Mouse (Mus musculus) spleen, postnatal 36 days (tissue): ENCODE measurements around the gene Hexim2.

Source experiments
- DNase-seq, 2 experiments: peaks; one replicate each; pipeline ENCODE4 v3.0.0; 2022; ENCODE audit warnings: low spot score in 2 of 2, mixed read lengths in 1 of 2

Hexim2 gene

GRCm38 (mm10) chr11:103131701-103132575, at the start of gene Hexim2:
Gene Hexim2, plus strand, starts transcription at chr11:103132429.
- DNase-seq = peak; percentile 44 to 50

DNA sequence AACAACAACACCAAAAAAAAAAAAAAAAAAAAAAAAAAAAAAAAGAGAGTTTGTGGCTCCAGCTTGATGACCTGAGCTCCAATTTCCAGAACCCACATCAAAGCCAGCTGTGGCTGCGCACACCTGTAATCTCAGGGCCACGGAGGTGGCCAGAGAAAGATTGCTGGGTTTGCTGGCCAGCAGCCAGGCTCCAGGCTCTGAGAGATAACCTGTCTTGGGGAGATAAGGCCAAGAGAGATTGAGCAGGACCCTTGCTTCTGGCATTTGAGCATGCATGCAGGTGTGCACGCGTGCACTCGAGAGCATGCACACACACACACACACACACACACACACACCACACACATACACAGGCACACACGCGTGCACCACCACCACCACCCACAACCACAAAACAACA, 38.9 kb upstream of the Hexim2 start:
- no peak for DNase-seq

- peak; percentile 55 to 62 for DNase-seq
Measured at GRCm38 (mm10) chr11:103093862-103094833, 38.1 kb upstream of the Hexim2 start.

- no peak for DNase-seq
Measured at GRCm38 (mm10) chr11:103095107-103095670, 37.0 kb upstream of the Hexim2 start.

- DNase-seq = no peak
Measured at GRCm38 (mm10) chr11:103095801-103096200, 36.4 kb upstream of the Hexim2 start.

DNA sequence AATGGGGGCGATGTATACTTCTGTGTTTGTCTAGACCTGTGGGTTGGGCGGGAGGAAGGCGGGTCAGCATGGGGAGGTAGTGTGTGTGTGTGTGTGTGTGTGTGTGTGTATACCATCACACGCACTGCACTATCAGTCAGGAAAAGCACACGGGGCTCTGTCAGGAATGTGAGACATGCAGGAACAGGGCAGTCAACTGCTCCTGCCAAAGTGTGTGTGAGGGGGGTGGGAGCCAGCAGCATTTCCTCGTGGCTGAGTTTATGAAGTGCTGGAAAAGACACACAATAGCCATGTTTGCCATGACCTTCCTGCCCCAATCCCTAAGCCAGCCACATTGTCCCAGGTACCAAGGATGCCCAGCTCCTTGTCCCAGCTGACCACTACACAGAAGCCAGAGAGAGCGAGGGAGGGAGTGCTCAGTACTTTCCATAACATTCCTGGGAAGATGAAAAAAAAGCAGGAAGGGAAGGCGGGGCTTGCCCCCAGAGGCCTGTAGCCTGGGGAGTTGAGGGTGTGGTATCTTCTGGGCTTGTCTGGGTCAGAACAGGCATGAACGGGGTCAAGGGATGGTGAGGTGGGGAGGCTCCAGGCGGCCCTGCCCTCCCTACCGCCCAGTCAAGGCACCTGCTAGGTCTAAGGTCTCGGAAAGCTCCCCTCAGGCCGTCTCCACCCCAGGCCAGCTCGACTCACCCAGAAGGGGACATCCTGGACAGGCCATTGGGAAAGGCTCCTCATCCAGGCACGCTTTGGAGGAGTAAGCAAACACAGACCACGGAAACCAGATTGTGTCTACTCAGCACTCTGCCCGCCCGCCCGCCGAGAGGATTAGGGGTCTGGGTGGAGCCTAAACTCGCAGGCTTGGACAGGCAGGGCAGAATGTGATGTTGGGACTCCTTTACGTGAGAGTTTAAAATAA, 35.0 kb upstream of the Hexim2 start:
- DNase-seq = no peak

- DNase-seq = no peak
Measured at GRCm38 (mm10) chr11:103098531-103099190, 33.6 kb upstream of the Hexim2 start.

- no peak for DNase-seq
Measured at GRCm38 (mm10) chr11:103099352-103099940, 32.8 kb upstream of the Hexim2 start.

DNA sequence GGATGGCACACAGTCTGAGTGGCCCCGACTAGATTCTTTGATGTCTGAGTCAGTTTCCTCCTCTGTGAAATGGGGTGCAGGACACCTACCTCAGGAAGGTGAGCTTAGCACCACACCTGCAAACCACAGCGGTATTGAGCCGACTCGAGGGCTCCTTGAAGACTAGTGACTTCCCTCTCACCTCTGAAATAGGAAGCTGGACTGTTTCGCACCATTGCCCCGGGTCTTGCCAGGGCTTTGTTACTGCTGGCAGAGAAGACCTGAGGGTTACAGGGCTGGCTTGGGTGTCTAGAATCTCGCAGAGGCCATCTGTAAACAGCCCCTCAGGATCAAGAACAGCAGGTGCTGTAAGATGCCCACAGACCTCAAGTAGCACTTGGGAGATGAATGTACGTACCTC, 31.9 kb upstream of the Hexim2 start:
- no peak for DNase-seq

DNA sequence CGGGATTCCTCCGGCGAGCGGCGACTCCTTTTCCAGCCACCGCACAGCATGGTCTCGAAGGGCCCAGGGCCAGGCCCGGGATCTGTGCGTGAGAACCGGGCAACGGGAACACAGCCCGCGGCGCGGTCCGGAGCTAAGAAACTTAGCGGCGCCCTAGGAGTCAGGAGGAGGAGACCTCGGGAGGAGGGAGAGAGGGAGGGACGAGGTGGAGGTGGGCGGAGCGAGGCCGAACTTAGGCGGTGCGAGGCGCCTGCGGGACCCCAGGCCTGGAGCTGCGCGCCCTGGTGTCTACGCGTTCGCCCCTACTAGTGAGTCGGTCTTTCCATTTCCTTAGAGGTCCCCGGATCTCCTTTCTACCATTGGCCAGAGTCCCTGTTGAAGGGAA, 30.8 kb upstream of the Hexim2 start, which contains the start of the genes Plcd3 and Acbd4:
Plcd3 (minus strand) TSS at position 178 of the 385 bp plus-strand sequence.
Acbd4 (plus strand) TSS at position 202 of the 385 bp plus-strand sequence.
- peak; percentile 62 to 64 for DNase-seq

DNA sequence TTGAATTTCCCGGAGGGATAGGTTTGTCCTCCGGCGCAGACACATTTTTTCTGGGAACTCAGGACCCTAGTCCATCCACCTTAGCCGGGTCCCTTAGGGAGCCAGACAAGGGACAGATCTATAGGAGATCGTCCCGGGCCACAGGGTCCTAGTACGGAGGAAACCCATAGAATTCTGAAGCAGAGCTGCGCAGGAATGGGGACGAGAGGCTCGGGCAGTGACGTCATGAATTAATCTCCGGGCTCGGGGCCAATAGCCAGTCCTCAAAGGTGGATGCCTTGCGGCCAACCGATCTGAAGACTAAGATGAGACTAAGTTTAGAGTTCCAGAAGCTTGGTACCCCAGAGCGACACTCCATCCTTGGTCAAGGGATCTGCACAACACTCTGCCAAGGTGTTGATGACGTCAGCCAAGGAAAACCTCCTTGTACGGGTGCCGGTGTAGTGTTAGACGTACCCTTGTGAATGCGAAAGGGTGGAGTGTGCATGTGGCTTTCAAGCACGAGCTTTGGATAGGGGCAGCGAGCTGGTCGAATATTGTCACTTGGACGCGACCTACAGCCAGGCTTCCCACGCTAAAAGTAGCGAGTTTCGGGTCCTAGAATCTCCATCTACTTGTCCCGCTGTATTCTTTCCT, 30.2 kb upstream of the Hexim2 start:
- DNase-seq = no peak

- DNase-seq = peak; percentile 94 to 97
Measured at GRCm38 (mm10) chr11:103102725-103103349, 29.4 kb upstream of the Hexim2 start.

DNA sequence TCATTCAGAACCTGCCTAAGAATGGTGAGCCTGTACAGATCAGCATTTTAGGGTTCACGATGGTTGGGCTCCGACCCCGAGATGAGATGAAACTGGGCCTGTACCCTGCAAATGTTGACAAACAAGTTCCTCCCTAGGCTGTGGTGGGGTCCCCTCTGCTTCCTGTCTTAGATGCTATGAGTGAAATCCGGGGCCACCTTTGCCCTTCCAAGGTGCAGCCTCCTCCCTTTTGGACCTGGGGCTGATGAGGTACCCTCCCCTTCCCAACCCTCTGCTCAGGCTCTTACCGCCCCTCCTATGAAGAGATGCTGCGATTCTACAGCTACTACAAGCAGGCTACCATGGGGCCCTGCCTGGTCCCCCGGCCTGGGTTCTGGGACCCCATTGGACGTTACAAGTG, 28.6 kb upstream of the Hexim2 start:
- no peak for DNase-seq

DNA sequence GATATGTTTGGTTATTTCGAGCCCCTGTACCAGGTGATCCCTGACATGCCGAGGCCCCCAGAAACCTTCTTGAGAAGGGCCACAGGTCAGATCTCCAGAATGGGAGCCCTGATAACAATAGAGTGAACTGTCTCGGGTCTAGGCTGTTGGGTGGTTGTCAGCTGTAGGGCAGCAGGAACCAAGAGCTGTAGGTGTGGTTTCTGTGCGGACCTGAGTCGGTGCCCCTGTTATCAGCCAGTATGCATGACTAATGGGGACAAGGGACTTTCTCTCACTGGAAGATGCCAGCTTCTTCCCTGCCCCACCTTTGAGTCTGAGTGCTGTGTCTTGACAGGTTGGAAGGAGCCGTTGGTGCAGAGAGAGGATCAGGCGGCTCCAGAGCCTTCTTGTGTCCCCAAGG, 27.8 kb upstream of the Hexim2 start:
- DNase-seq = no peak

DNA sequence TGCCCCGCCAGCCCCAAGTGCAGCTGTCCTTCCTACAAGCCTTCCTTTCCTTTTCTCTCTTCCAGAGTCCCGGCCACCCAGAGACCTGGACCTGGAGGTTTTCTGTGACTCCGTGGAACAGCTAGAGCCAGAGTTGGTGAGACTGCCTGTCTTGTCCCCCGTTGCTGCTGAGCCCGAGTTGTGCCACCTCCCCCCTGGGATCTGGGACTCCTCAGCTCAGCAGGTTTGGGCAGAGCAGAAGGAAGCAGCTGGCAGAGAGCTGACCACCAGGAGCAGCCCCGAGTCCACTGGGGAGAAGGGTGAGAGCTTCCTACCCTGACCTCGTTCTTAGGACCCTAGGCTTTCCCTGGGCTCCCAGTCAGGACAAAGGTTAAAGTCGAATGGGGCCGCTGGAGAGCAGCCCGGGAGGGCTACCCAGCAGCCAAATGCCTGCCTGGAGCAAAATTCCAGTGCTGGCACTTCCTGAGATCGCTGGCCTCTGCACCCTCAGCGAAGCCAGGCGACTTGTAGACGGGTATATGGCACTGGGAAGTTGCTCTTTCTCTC, 27.0 kb upstream of the Hexim2 start:
- no peak for DNase-seq

DNA sequence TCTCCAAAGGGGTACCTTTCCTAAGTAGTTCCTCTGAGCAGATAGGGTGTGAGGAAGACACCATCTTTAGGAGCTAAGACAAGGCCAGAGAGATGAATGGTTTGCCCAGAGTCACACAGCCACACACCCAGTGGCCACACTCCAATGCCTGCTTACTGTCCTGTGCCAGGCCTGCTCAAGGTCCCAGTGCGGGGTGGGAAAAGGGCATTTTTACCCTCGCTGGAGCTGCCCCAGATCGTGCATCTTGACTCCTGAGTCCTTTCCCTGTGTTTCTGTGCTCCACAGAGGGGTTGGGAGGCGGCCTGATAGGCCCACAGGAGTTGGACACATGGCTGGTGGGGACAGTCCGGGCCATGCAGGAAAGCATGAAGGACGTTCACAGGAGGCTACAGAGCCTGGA, 26.4 kb upstream of the Hexim2 start:
- no peak for DNase-seq

GRCm38 (mm10) chr11:103106386-103106785, 25.8 kb upstream of the Hexim2 start:
- no peak for DNase-seq

DNA sequence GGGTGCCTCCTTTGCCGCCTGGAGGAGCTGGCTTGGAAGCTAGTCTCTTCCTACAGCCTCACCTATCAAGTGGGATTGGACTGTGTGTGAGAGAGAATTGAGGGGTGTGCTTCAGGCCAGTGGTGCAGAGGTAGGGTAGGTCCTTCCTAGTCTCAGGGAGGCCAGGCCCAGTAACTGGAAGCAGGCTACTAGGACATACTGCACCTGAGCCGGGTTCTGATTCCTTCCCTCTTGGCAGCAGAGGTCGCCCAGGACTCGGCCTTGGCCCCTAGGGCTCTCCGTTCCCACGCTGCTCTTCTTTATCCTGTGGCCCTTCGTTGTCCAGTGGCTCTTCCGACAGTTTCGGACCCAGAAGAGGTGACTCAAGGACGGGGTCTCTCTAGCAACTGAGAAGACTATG, 20.9 kb upstream of the Hexim2 start:
- DNase-seq = no peak
